Mouse (Mus musculus) embryonic facial prominence, embryonic 15.5 days (tissue): ENCODE results near the gene Vipr1. TPM values are rescaled to one million over a fixed set of nuclear protein-coding genes. Genes with fewer than 3 reads are reported as not detected.
"Not testable (repeated sequence)": the region's sequence is repeated elsewhere in the genome, so short reads cannot be mapped to it uniquely, and the experiment has no call there.

Experiments
- ATAC-seq: fragments of 200-750 bp; cut with Nextera tagmentation; 2 replicates; pipeline ENCODE4 v1.8.0; 2017; ENCODE audit warnings: low read depth, moderate TSS enrichment; ENCODE audit not compliant: insufficient number of reproducible peaks, low FRiP score, low TSS enrichment
- H3K27ac ChIP-seq: fragments of 300-500 bp; sonication (generic); replicated peaks from 2 replicates; pipeline ENCODE4 v1.5.1; 2015; ENCODE audit warnings: mild to moderate bottlenecking, inconsistent platforms
- H3K27me3 ChIP-seq: fragments of 300-500 bp; sonication (generic); 2 replicates; pipeline ENCODE4 v1.6.1; 2015; ENCODE audit warnings: inconsistent platforms
- H3K36me3 ChIP-seq: fragments of 300-500 bp; sonication (generic); 2 replicates; pipeline ENCODE4 v1.6.1; 2015; ENCODE audit warnings: mild to moderate bottlenecking, inconsistent platforms
- H3K4me1 ChIP-seq: fragments of 300-500 bp; sonication (generic); 2 replicates; pipeline ENCODE4 v1.6.1; 2015; ENCODE audit warnings: inconsistent platforms
- H3K4me2 ChIP-seq: fragments of 300-500 bp; sonication (generic); replicated peaks from 2 replicates; pipeline ENCODE4 v1.6.1; 2015; ENCODE audit warnings: mild to moderate bottlenecking, inconsistent platforms
- H3K4me3 ChIP-seq: fragments of 300-500 bp; sonication (generic); replicated peaks from 2 replicates; pipeline ENCODE4 v1.5.1; 2015; ENCODE audit warnings: mild to moderate bottlenecking, inconsistent platforms
- H3K9ac ChIP-seq: fragments of 300-500 bp; sonication (generic); 2 replicates; pipeline ENCODE4 v1.6.1; 2015; ENCODE audit warnings: inconsistent platforms
- H3K9me3 ChIP-seq: fragments of 300-500 bp; sonication (generic); replicated peaks from 2 replicates; pipeline ENCODE4 v1.6.1; 2016; ENCODE audit warnings: inconsistent platforms
- WGBS: fragments of 180-500 bp; shearing (Covaris S2); methylation state at CpG from one replicate; pipeline ENCODE4 v1.1.7; 2015; 5-methylcytosine and 5-hydroxymethylcytosine counted together
- polyA plus RNA-seq: library from polyadenylated mRNA; unstranded; fragments of >200 nt; fragmentation: Nextera tagmentation; extraction: Ambion mirVana; gene quantifications from 2 replicates; pipeline ENCODE4 v1.2.1, GENCODE M21; 2015

Gene Vipr1
- polyA plus RNA-seq = 0.63 and 0.66 TPM in 2 replicates

- peak; percentile 78 for ATAC-seq
- Histone ChIP-seq H3K27me3 (peaks cover 67% of the 10 kb centered on the region), H3K9me3 (no peaks in the 10 kb centered on the region), H3K4me3 (peak within 1 kb of the TSS; percentile 59), H3K27ac (no peak within 1 kb of the TSS), H3K9ac (peak within 1 kb of the TSS; percentile 26; the same call in 1 of the 2 replicates), H3K4me1 (peaks cover 21% of the 10 kb centered on the region), H3K4me2 (peak within 1 kb of the TSS; percentile 98), H3K36me3 (no peaks in the 10 kb centered on the region)
- under 1% methylated on average over 79 of the region's 79 CpGs for WGBS
Measured at GRCm38 (mm10) chr9:121642401-121643181, at the start of gene Vipr1. Gene Vipr1 (plus strand): TSS chr9:121642716.

GRCm38 (mm10) chr9:121592948-121593550 is 49.5 kb upstream of the Vipr1 start:
- no peaks in the 10 kb centered on the region for H3K36me3 ChIP-seq
- WGBS = 54% methylated on average over 13 of the region's 13 CpGs
- no peaks in the 10 kb centered on the region for H3K27me3 ChIP-seq
- no peak overlapping the region for H3K4me2 ChIP-seq
- no peak overlapping the region for H3K9ac ChIP-seq
- no peaks in the 10 kb centered on the region for H3K9me3 ChIP-seq
- peaks cover 14% of the 10 kb centered on the region for H3K4me1 ChIP-seq
- no peak overlapping the region; the same call in 1 of the 2 replicates for H3K27ac ChIP-seq
- no peak for ATAC-seq
- H3K4me3 ChIP-seq = no peak overlapping the region

GRCm38 (mm10) chr9:121593768-121594167 is 48.7 kb upstream of the Vipr1 start:
- 63% methylated on average over 3 of the region's 3 CpGs for WGBS
- H3K36me3 ChIP-seq, H3K4me3 ChIP-seq, H3K9ac ChIP-seq, H3K9me3 ChIP-seq, H3K4me2 ChIP-seq, ATAC-seq, H3K27me3 ChIP-seq, H3K27ac ChIP-seq: not testable (repeated sequence)
- H3K4me1 ChIP-seq = peaks cover 14% of the 10 kb centered on the region

DNA sequence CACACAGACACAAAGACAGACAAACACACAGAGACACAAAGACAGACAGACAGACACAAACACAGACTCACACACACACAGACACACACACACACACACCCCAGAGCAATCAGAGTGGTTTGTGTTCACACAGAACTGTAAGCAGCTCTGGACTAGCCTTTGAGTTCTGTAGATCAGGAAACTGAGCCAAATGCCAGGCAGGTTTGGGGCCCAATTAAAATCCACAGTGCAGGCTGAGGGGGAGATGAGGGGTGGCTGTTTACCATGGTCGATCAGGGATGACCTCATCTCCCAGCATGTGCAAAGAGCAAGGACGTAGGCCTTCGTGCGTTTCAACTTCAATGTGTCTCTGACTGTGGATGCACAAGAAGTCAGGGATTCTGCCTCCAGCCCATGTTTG is 47.7 kb upstream of the Vipr1 start:
- WGBS = 57% methylated on average over 4 of the region's 4 CpGs

DNA sequence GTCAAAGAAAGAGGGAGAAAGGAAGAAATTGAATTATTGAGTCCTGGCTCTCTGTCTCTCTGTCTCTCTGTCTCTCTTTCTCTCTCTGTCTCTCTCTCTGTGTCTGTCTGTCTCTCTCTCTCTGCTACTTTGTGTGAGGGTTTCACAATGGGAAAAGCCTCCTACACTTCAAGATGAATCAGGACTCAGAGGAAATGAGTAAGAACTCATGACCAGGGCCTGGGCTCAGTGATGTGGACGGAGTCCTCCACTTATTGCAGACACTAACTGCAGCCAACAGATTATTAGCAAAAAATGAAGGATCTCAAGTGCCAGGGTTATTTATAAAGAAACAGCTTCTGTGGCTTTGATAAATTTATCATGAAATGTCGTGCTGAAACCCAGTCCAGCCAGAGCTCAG is 44.4 kb upstream of the Vipr1 start:
- 75% methylated on average over 2 of the region's 2 CpGs for WGBS
- H3K27me3 ChIP-seq = no peaks in the 10 kb centered on the region
- H3K4me1 ChIP-seq = peaks cover 29% of the 10 kb centered on the region
- no peak overlapping the region for H3K4me3 ChIP-seq
- ATAC-seq = no peak
- H3K4me2 ChIP-seq = no peak overlapping the region
- H3K36me3 ChIP-seq = no peaks in the 10 kb centered on the region
- H3K27ac ChIP-seq = no peak overlapping the region
- no peaks in the 10 kb centered on the region for H3K9me3 ChIP-seq
- H3K9ac ChIP-seq = no peak overlapping the region

More for the DNA sequence above, 47.7 kb upstream of the Vipr1 start:
- no peaks in the 10 kb centered on the region for H3K27me3 ChIP-seq
- no peaks in the 10 kb centered on the region for H3K36me3 ChIP-seq
- H3K4me1 ChIP-seq = peaks cover 16% of the 10 kb centered on the region
- no peak overlapping the region for H3K9ac ChIP-seq
- no peak; the same call in 1 of the 2 replicates for ATAC-seq
- no peak overlapping the region for H3K27ac ChIP-seq
- no peaks in the 10 kb centered on the region for H3K9me3 ChIP-seq
- H3K4me2 ChIP-seq = no peak overlapping the region
- no peak overlapping the region for H3K4me3 ChIP-seq

- no peak for ATAC-seq
- no peak overlapping the region for H3K4me2 ChIP-seq
- no peaks in the 10 kb centered on the region for H3K27me3 ChIP-seq
- no peak overlapping the region for H3K4me3 ChIP-seq
- 71% methylated on average over 6 of the region's 6 CpGs for WGBS
- H3K36me3 ChIP-seq = no peaks in the 10 kb centered on the region
- H3K4me1 ChIP-seq = peaks cover 24% of the 10 kb centered on the region
- H3K9me3 ChIP-seq = no peaks in the 10 kb centered on the region
- H3K9ac ChIP-seq = no peak overlapping the region
- H3K27ac ChIP-seq = peak overlapping the region; percentile 58
Measured at GRCm38 (mm10) chr9:121599551-121599950, 43.0 kb upstream of the Vipr1 start.

DNA sequence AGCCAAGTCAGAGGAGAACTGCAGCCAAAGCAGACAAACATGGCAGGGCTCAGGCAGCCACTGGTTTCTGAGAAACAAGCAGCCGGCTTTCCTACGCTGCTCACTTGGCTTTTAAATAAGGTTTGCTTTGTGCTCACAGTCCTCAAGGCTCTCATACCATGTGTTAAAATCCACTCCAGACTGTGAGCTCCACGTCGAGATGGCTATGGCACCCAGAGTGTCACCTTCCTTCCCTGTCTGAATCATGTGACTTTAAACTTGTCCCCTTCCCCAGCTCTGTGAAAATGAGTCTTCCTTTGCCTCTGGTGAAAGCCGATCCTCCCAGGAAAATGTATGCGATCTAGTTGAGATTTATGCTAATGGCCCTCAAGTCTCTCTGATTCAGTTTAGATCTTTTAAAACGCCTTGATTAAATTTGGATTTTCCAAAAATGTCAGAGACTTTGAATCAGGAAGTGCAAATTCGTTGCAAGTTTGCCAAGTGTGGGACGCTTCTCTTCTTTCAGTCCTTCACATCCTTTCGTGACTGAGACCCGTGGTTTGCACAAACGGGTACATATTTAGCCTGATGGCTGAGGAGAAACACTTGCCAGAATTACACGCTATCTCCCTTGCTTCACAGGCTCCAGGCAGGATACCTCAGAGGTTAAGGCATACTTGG is 42.2 kb upstream of the Vipr1 start:
- Histone ChIP-seq H3K36me3 (no peaks in the 10 kb centered on the region), H3K27me3 (no peaks in the 10 kb centered on the region), H3K4me1 (peaks cover 24% of the 10 kb centered on the region), H3K27ac (peak overlapping the region; percentile 58), H3K4me2 (0 out of 2 replicates have a peak overlapping the region, but pooled peaks have one; percentile 1), H3K9ac (no peak overlapping the region), H3K9me3 (no peaks in the 10 kb centered on the region), H3K4me3 (no peak overlapping the region)
- ATAC-seq = no peak
- WGBS = 19% methylated on average over 13 of the region's 13 CpGs

DNA sequence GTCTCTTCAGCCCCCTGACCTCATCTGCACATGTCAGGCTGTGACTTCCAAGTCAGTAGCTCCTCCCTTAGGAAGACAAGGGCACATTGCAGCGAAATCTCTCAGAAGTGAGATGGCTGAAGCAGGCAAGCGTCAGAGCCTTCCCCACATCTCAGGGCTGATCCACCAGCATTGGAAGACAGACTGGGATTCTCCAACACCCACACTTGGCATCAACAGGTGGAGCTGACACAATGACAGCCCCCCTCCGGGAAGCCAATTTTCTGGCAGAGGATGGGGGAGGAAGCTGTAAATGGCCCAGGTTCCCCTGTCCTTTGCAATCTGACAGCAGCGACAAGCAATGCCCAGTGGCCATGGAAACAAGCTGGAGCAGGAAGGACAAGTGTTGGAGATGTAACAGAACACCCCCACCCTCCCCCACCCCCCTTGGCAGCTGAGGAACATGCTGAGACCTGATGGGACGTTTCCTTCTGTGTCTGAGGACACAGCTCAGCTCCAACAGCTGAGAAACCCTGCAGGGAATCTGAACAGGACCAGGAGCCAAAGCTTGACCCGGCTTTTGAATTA is 41.6 kb upstream of the Vipr1 start:
- peak overlapping the region; percentile 65; the same call in 1 of the 2 replicates for H3K27ac ChIP-seq
- no peak overlapping the region for H3K9ac ChIP-seq

DNA sequence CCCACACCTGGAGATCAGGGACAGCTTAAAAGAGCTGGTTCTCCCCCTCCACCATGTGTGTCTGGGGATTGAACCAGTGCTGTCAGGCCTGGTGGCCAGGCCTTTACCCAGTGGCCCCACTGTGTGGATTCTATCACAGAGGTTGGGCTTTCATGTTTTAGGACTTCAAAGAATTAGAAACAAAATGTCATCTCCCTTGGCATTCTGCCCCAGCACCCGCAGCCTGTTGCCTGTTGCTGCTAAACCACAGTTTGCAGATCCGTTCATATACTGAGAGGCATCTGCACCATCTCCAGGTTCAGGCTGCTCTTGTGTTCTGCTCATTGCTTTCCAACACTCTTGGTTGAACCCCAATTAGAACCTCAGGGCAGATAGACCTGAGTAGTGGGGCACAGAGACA is 40.1 kb upstream of the Vipr1 start:
- H3K27me3 ChIP-seq = no peaks in the 10 kb centered on the region
- no peak overlapping the region for H3K9ac ChIP-seq
- ATAC-seq = no peak
- peaks cover 24% of the 10 kb centered on the region for H3K4me1 ChIP-seq
- no peaks in the 10 kb centered on the region for H3K9me3 ChIP-seq
- 63% methylated on average over 2 of the region's 2 CpGs for WGBS
- H3K4me3 ChIP-seq = no peak overlapping the region
- H3K4me2 ChIP-seq = no peak overlapping the region
- no peak overlapping the region for H3K27ac ChIP-seq
- no peaks in the 10 kb centered on the region for H3K36me3 ChIP-seq

More for the DNA sequence above, 41.6 kb upstream of the Vipr1 start:
- H3K27me3 ChIP-seq = no peaks in the 10 kb centered on the region
- peaks cover 24% of the 10 kb centered on the region for H3K4me1 ChIP-seq
- H3K4me3 ChIP-seq = no peak overlapping the region
- no peaks in the 10 kb centered on the region for H3K9me3 ChIP-seq
- H3K36me3 ChIP-seq = no peaks in the 10 kb centered on the region
- 0 out of 2 replicates have a peak overlapping the region, but pooled peaks have one; percentile 1 for H3K4me2 ChIP-seq
- peak; percentile 44; the same call in 1 of the 2 replicates for ATAC-seq
- WGBS = 18% methylated on average over 6 of the region's 6 CpGs

DNA sequence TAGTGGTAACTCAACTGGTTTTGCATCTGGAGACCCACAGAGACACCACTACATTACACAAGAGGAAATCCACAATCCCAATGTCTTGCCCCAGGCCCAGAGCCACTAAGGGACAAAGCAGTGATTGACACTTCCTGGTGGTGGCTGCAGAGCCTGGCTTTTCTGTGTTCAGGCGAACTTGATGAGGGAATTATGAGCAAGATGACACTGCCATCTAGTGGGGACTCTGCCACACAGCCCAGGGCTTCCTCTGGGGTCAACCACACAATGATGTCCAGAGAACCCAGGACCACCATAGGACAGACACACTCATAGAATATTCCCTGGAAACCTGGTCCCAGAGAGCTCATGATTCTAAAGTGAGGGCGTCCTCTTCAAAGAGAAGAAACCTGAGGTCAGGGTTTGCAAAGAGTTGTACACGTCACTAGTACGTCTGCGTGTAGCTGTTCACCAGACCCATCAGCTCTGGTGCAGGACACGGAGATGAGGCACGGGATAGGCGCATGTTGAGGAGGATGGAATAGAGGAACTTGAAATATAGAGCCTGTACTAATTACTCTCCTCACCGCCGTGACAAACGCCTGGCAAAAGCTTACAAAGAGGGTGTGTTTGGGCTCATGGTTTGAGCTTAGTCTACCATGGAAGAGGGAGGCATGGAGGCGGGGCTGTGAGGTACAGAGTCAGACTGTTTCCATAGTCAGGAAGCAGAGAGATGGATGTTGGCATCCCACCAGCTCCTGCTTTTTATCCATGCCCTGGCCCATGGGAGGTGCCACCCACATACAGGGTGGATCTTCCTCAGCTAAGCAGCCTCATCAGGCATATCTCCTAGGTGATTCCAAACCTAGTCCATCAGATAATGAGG is 36.9 kb upstream of the Vipr1 start:
- Histone ChIP-seq H3K27me3 (0 out of 2 replicates have a peak, but pooled peaks cover 4% of the 10 kb centered on the region), H3K36me3 (no peaks in the 10 kb centered on the region), H3K9me3 (no peaks in the 10 kb centered on the region), H3K4me3 (no peak overlapping the region), H3K9ac (no peak overlapping the region), H3K4me1 (peaks cover 12% of the 10 kb centered on the region), H3K4me2 (no peak overlapping the region), H3K27ac (no peak overlapping the region)
- WGBS = 55% methylated on average over 12 of the region's 12 CpGs
- peak; percentile 39; the same call in 1 of the 2 replicates for ATAC-seq
